Mouse (Mus musculus): Measurements from ENCODE around the gene Yod1.

Yod1 gene

GRCm38 (mm10) chr1:130717291-130717871, at the start of gene Yod1:
TSS of gene Yod1 (plus strand) at chr1:130717327.
- peak; percentile 81 to 89 for DNase-seq (ENCODE audit: low spot score in 2 of 2)

- DNase-seq (ENCODE audit: low spot score in 2 of 2), result no peak
Observed at GRCm38 (mm10) chr1:130678551-130678950, 38.6 kb upstream of the Yod1 start.

- no peak for DNase-seq (ENCODE audit: low spot score in 2 of 2)
Observed at GRCm38 (mm10) chr1:130681075-130681474, 36.1 kb upstream of the Yod1 start.

GRCm38 (mm10) chr1:130681656-130682413, 35.3 kb upstream of the Yod1 start:
- DNase-seq (ENCODE audit: low spot score in 2 of 2), result no peak

- DNase-seq (ENCODE audit: low spot score in 2 of 2), result no peak
Observed at GRCm38 (mm10) chr1:130683905-130684304, 33.2 kb upstream of the Yod1 start.

GRCm38 (mm10) chr1:130698601-130699000, 18.5 kb upstream of the Yod1 start:
- DNase-seq (ENCODE audit: low spot score in 2 of 2), result no peak

GRCm38 (mm10) chr1:130699937-130700633, 17.0 kb upstream of the Yod1 start:
- peak in 1 of 2 experiments; percentile 32 for DNase-seq (ENCODE audit: low spot score in 2 of 2)

GRCm38 (mm10) chr1:130701976-130702375, 15.2 kb upstream of the Yod1 start:
- no peak for DNase-seq (ENCODE audit: low spot score in 2 of 2)

GRCm38 (mm10) chr1:130703613-130704012, 13.5 kb upstream of the Yod1 start:
- no peak for DNase-seq (ENCODE audit: low spot score in 2 of 2)

- no peak for DNase-seq (ENCODE audit: low spot score in 2 of 2)
Observed at GRCm38 (mm10) chr1:130710283-130711080, 6.6 kb upstream of the Yod1 start.

- no peak for DNase-seq (ENCODE audit: low spot score in 2 of 2)
Observed at GRCm38 (mm10) chr1:130714046-130714445, 3.1 kb upstream of the Yod1 start.

GRCm38 (mm10) chr1:130715561-130716217, 1.4 kb upstream of the Yod1 start, which contains the start of gene Gm29427:
TSS of gene Gm29427 (minus strand) at chr1:130715799.
- peak; percentile 94 to 95 for DNase-seq (ENCODE audit: low spot score in 2 of 2)

GRCm38 (mm10) chr1:130716218-130716512, 962 bp upstream of the Yod1 start:
- no peak for DNase-seq (ENCODE audit: low spot score in 2 of 2)

GRCm38 (mm10) chr1:130716513-130717290, 425 bp upstream of the Yod1 start:
- peak; percentile 45 to 48 for DNase-seq (ENCODE audit: low spot score in 2 of 2)

GRCm38 (mm10) chr1:130724206-130724605, 7.1 kb downstream of the Yod1 start:
- no peak for DNase-seq (ENCODE audit: low spot score in 2 of 2)

- no peak for DNase-seq (ENCODE audit: low spot score in 2 of 2)
Observed at GRCm38 (mm10) chr1:130726396-130726795, 9.3 kb downstream of the Yod1 start.

- DNase-seq (ENCODE audit: low spot score in 2 of 2), result no peak
Observed at GRCm38 (mm10) chr1:130728070-130728469, 10.9 kb downstream of the Yod1 start.

- DNase-seq (ENCODE audit: low spot score in 2 of 2), result no peak
Observed at GRCm38 (mm10) chr1:130728708-130729107, 11.6 kb downstream of the Yod1 start.

GRCm38 (mm10) chr1:130729153-130729552, 12.0 kb downstream of the Yod1 start, which contains the start of gene Pfkfb2:
TSS of gene Pfkfb2 (minus strand) at chr1:130729253.
- DNase-seq (ENCODE audit: low spot score in 2 of 2), result no peak

- no peak for DNase-seq (ENCODE audit: low spot score in 2 of 2)
Observed at GRCm38 (mm10) chr1:130731741-130732337, 14.7 kb downstream of the Yod1 start, which contains the start of gene AA986860. TSS of gene AA986860 (plus strand) at chr1:130731976.

All from frontal cortex, postnatal 10 days (tissue).